Mouse (Mus musculus) lung, embryonic 16.5 days (tissue): ENCODE data around the gene Acta2. TPM values are rescaled to one million over a fixed set of nuclear protein-coding genes. Genes with fewer than 3 reads are reported as not detected.

Source experiments
- ATAC-seq: fragments of 200-750 bp; cut with Nextera tagmentation; 2 replicates; pipeline ENCODE4 v1.8.0; 2017; ENCODE audit warnings: low read depth, mild to moderate bottlenecking, moderate library complexity
- H3K27ac ChIP-seq: fragments of 300-500 bp; sonication (generic); 2 replicates; pipeline ENCODE4 v1.5.1; 2014; ENCODE audit warnings: mild to moderate bottlenecking, control low read depth, low read length
- H3K27me3 ChIP-seq: fragments of 300-500 bp; sonication (generic); 2 replicates; pipeline ENCODE4 v1.6.1; 2014; ENCODE audit warnings: low read depth, low read length, mixed read lengths; ENCODE audit not compliant: control insufficient read depth, insufficient read depth
- H3K36me3 ChIP-seq: fragments of 300-500 bp; sonication (generic); 2 replicates; pipeline ENCODE4 v1.6.1; 2014; ENCODE audit warnings: low read length; ENCODE audit not compliant: control insufficient read depth, insufficient read depth
- H3K4me1 ChIP-seq: fragments of 300-500 bp; sonication (generic); replicated peaks from 2 replicates; pipeline ENCODE4 v1.6.1; 2014; ENCODE audit warnings: low read length, mixed read lengths; ENCODE audit not compliant: control insufficient read depth, insufficient read depth
- H3K4me2 ChIP-seq: fragments of 300-500 bp; sonication (generic); 2 replicates; pipeline ENCODE4 v1.6.1; 2014; ENCODE audit warnings: low read depth, low read length, control low read depth
- H3K4me3 ChIP-seq: fragments of 300-500 bp; sonication (generic); 2 replicates; pipeline ENCODE4 v1.5.1; 2014; ENCODE audit warnings: mild to moderate bottlenecking, low read length, control low read depth
- H3K9ac ChIP-seq: fragments of 300-500 bp; sonication (generic); 2 replicates; pipeline ENCODE4 v1.6.1; 2014; ENCODE audit warnings: low read length, control low read depth
- H3K9me3 ChIP-seq: fragments of 300-500 bp; sonication (generic); 2 replicates; pipeline ENCODE4 v1.6.1; 2016; ENCODE audit warnings: low read length; ENCODE audit not compliant: control insufficient read depth
- WGBS: fragments of 180-500 bp; shearing (Covaris S2); extraction: QIAGEN DNeasy Blood & Tissue Kit; methylation state at CpG from one replicate; pipeline ENCODE4 v1.1.7; 2014; 5-methylcytosine and 5-hydroxymethylcytosine counted together
- polyA plus RNA-seq: library from polyadenylated mRNA; unstranded; fragments of >200 nt; fragmentation: Nextera tagmentation; extraction: Ambion mirVana; gene quantifications from 2 replicates; pipeline ENCODE4 v1.2.1, GENCODE M21; 2015

The Acta2 gene
- polyA plus RNA-seq, 1 experiment from 2014 or later, result 737 TPM

GRCm38 (mm10) chr19:34254101-34254879 lies 1.1 kb downstream of the Acta2 start:
- 25% methylated on average over 14 of the region's 14 CpGs for WGBS
- Histone ChIP-seq H3K27me3 (no peaks in the 10 kb centered on the region), H3K4me2 (peak overlapping the region; percentile 24), H3K9me3 (no peaks in the 10 kb centered on the region), H3K4me1 (peaks cover 3% of the 10 kb centered on the region), H3K9ac (peak overlapping the region; percentile 67), H3K4me3 (peak overlapping the region; percentile 54), H3K36me3 (no peaks in the 10 kb centered on the region), H3K27ac (peak overlapping the region; percentile 91)
- ATAC-seq, result peak; percentile 37; the same call in 1 of the 2 replicates

- Histone ChIP-seq H3K27me3 (no peaks in the 10 kb centered on the region), H3K27ac (no peak overlapping the region), H3K9ac (0 out of 2 replicates have a peak overlapping the region, but pooled peaks have one; percentile 5)
Observed at GRCm38 (mm10) chr19:34252450-34252849, 2.9 kb downstream of the Acta2 start.

GRCm38 (mm10) chr19:34251900-34252299 lies 3.5 kb downstream of the Acta2 start:
- H3K9me3 ChIP-seq, result no peaks in the 10 kb centered on the region
- no peak overlapping the region for H3K27ac ChIP-seq
- H3K9ac ChIP-seq, result no peak overlapping the region
- no peak for ATAC-seq
- WGBS, result 66% methylated on average over 2 of the region's 2 CpGs
- peak overlapping the region; percentile 13; the same call in 1 of the 2 replicates for H3K4me2 ChIP-seq
- no peaks in the 10 kb centered on the region for H3K36me3 ChIP-seq
- H3K4me3 ChIP-seq, result no peak overlapping the region
- peaks cover 3% of the 10 kb centered on the region for H3K4me1 ChIP-seq
- no peaks in the 10 kb centered on the region for H3K27me3 ChIP-seq

More at GRCm38 (mm10) chr19:34252450-34252849, 2.9 kb downstream of the Acta2 start:
- H3K4me3 ChIP-seq, result peak overlapping the region; percentile 8; the same call in 1 of the 2 replicates
- 46% methylated on average over 9 of the region's 9 CpGs for WGBS
- peaks cover 3% of the 10 kb centered on the region for H3K4me1 ChIP-seq
- ATAC-seq, result no peak
- peak overlapping the region; percentile 13; the same call in 1 of the 2 replicates for H3K4me2 ChIP-seq
- H3K9me3 ChIP-seq, result no peaks in the 10 kb centered on the region
- no peaks in the 10 kb centered on the region for H3K36me3 ChIP-seq

- Histone ChIP-seq H3K4me2 (no peak overlapping the region), H3K9ac (no peak overlapping the region), H3K4me3 (no peak overlapping the region), H3K36me3 (no peaks in the 10 kb centered on the region), H3K9me3 (no peaks in the 10 kb centered on the region), H3K27me3 (no peaks in the 10 kb centered on the region), H3K27ac (no peak overlapping the region), H3K4me1 (no peaks in the 10 kb centered on the region; the same call in none of the 2 replicates)
- WGBS, result 89% methylated on average over 4 of the region's 4 CpGs
- ATAC-seq, result no peak
Observed at GRCm38 (mm10) chr19:34250621-34251020, 4.8 kb downstream of the Acta2 start.

- H3K4me2 ChIP-seq, result no peak overlapping the region
- H3K4me1 ChIP-seq, result no peaks in the 10 kb centered on the region; the same call in none of the 2 replicates
- H3K27me3 ChIP-seq, result no peaks in the 10 kb centered on the region
- WGBS, result 65% methylated on average over 5 of the region's 5 CpGs
- peaks cover 1% of the 10 kb centered on the region; the same call in 1 of the 2 replicates for H3K36me3 ChIP-seq
- no peaks in the 10 kb centered on the region for H3K9me3 ChIP-seq
- no peak overlapping the region for H3K4me3 ChIP-seq
- no peak for ATAC-seq
- no peak overlapping the region for H3K27ac ChIP-seq
- no peak overlapping the region for H3K9ac ChIP-seq
Observed at GRCm38 (mm10) chr19:34248558-34248957, 6.8 kb downstream of the Acta2 start.

- H3K4me3 ChIP-seq, result no peak overlapping the region
- no peaks in the 10 kb centered on the region for H3K9me3 ChIP-seq
- WGBS, result 9% methylated on average over 6 of the region's 6 CpGs
- H3K27ac ChIP-seq, result no peak overlapping the region
- no peak overlapping the region for H3K4me2 ChIP-seq
- H3K9ac ChIP-seq, result no peak overlapping the region
- peak; percentile 63; the same call in 1 of the 2 replicates for ATAC-seq
- no peaks in the 10 kb centered on the region for H3K27me3 ChIP-seq
- H3K36me3 ChIP-seq, result peaks cover 7% of the 10 kb centered on the region; the same call in 1 of the 2 replicates
- H3K4me1 ChIP-seq, result no peaks in the 10 kb centered on the region
Observed at GRCm38 (mm10) chr19:34244056-34244455, 11.3 kb downstream of the Acta2 start.

GRCm38 (mm10) chr19:34242925-34243324 lies 12.5 kb downstream of the Acta2 start:
- Histone ChIP-seq H3K9ac (no peak overlapping the region), H3K4me3 (no peak overlapping the region), H3K36me3 (peaks cover 7% of the 10 kb centered on the region; the same call in 1 of the 2 replicates), H3K9me3 (no peaks in the 10 kb centered on the region), H3K27ac (no peak overlapping the region), H3K4me2 (no peak overlapping the region), H3K4me1 (no peaks in the 10 kb centered on the region), H3K27me3 (no peaks in the 10 kb centered on the region)
- ATAC-seq, result no peak

GRCm38 (mm10) chr19:34241247-34241915 lies 14.0 kb downstream of the Acta2 start:
- Histone ChIP-seq H3K27ac (no peak overlapping the region), H3K9ac (no peak overlapping the region), H3K4me3 (no peak overlapping the region), H3K27me3 (no peaks in the 10 kb centered on the region), H3K4me1 (no peaks in the 10 kb centered on the region), H3K4me2 (no peak overlapping the region), H3K36me3 (peaks cover 7% of the 10 kb centered on the region; the same call in 1 of the 2 replicates), H3K9me3 (no peaks in the 10 kb centered on the region)
- no peak for ATAC-seq
- WGBS, result 63% methylated on average over 15 of the region's 15 CpGs
